Mouse (Mus musculus): ENCODE measurements around the gene Spns2. TPM values are rescaled to one million over a fixed set of nuclear protein-coding genes. Genes with fewer than 3 reads are reported as not detected.

Gene Spns2
- polyA plus RNA-seq, 1 experiment from 2014 or later = 4.6 TPM

DNA sequence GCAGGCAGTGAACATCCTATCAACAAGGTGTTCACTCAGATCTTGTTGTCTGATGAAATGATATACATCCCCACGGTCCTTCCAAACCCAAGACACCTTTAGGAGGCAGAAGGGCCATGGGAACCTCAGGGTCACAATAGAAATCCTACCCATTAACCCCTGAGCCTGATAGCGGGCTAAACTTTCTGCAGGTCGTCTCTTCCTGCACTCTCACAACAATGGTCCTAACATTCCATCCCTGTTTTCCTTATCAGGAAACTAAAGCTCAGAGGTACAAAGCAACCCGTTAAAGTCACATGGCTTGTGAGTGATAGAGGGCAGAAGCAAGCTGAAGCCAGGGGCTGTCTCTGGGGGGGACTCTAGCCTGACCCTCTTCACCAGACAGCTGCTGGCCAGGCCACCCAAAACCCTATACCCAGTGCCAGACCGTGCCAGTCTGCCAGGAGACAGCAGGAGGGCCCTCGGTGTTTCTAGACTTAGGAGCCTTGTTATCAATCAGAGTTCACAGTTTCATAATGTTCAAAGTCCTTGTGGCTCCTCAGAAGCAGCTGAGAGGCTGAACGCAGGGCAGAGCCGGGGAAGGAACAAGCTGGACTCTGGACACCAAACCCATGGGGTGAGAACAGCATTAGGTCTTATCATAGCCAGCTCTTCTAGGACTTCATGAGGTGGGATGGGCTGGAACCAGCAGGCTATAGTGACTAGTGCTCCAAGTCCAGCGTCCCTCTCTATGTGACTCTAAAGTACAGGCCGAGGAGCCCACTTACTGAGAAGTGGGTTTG lies 14.5 kb upstream of the Spns2 start:
- Histone ChIP-seq H3K4me2 (ENCODE audit: low read length) (no peak overlapping the region), H3K9ac (ENCODE audit: low read length) (no peak overlapping the region), H3K4me3 (ENCODE audit: low read depth, low read length) (no peak overlapping the region), H3K4me1 (ENCODE audit: control insufficient read depth, insufficient read depth, low read length) (no peaks in the 10 kb centered on the region), H3K9me3 (replicated peaks; ENCODE audit: control insufficient read depth, low read length) (no peaks in the 10 kb centered on the region), H3K27ac (ENCODE audit: low read depth, low read length) (no peak overlapping the region), H3K36me3 (ENCODE audit: control insufficient read depth, insufficient read depth, low read length) (no peaks in the 10 kb centered on the region), H3K27me3 (replicated peaks; ENCODE audit: control insufficient read depth, insufficient read depth, low read length) (no peaks in the 10 kb centered on the region)
- no peak for ATAC-seq
- DNase-seq (ENCODE audit: low spot score) = no peak
- 73% methylated on average over 10 of the region's 10 CpGs for WGBS

DNA sequence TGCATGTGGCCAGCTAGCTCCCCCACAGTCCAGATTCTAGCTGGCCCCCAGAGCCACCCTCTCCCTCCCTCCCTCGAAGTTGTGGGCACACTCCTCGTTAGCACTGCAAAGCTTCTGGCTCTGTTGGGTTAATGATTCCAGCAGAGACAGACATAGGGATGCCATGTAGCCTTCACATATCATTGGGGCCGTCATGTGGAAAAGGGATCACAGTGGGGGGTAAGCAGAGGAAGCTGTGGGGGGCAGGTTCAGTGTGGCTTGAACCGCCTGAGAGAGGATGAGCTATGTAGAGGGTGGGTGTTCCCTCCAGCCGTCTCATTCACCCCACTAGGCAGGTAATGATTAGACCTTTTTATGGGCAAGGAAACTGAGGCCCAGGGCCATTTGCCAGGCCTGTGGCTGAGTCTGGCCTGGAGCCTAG lies 13.8 kb upstream of the Spns2 start:
- H3K9ac ChIP-seq (ENCODE audit: low read length) = no peak overlapping the region
- H3K4me3 ChIP-seq (ENCODE audit: low read depth, low read length) = no peak overlapping the region
- 21% methylated on average over 5 of the region's 5 CpGs for WGBS
- H3K9me3 ChIP-seq (replicated peaks; ENCODE audit: control insufficient read depth, low read length) = no peaks in the 10 kb centered on the region
- H3K4me1 ChIP-seq (ENCODE audit: control insufficient read depth, insufficient read depth, low read length) = no peaks in the 10 kb centered on the region
- H3K27ac ChIP-seq (ENCODE audit: low read depth, low read length) = no peak overlapping the region
- H3K36me3 ChIP-seq (ENCODE audit: control insufficient read depth, insufficient read depth, low read length) = no peaks in the 10 kb centered on the region
- no peaks in the 10 kb centered on the region for H3K27me3 ChIP-seq (replicated peaks; ENCODE audit: control insufficient read depth, insufficient read depth, low read length)
- no peak overlapping the region for H3K4me2 ChIP-seq (ENCODE audit: low read length)
- no peak for ATAC-seq
- no peak for DNase-seq (ENCODE audit: low spot score)

DNA sequence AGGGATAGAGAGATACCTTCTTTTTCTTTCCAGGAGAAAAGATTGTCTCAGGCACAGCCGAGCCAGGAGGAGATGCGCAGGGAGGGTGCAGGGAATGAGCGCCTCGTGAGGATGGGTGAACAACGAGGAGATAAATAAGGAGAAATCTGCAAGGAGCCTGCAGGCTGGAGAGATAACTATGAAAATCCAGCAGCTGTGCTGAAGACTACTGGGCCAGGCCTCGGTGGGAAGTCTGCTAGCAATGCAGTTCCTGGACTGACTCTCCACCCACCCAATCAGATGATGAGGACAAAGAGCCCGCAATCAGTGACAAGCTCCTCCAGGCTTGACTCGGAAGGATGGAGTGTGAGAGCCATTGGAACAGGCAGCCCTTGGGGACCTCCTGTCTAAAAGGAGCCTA lies 12.5 kb upstream of the Spns2 start:
- H3K27ac ChIP-seq (ENCODE audit: low read depth, low read length) = no peak overlapping the region
- DNase-seq (ENCODE audit: low spot score) = no peak
- WGBS = 19% methylated on average over 8 of the region's 8 CpGs
- no peaks in the 10 kb centered on the region for H3K4me1 ChIP-seq (ENCODE audit: control insufficient read depth, insufficient read depth, low read length)
- H3K4me2 ChIP-seq (ENCODE audit: low read length) = no peak overlapping the region
- no peak overlapping the region for H3K9ac ChIP-seq (ENCODE audit: low read length)
- H3K9me3 ChIP-seq (replicated peaks; ENCODE audit: control insufficient read depth, low read length) = no peaks in the 10 kb centered on the region
- H3K4me3 ChIP-seq (ENCODE audit: low read depth, low read length) = no peak overlapping the region
- ATAC-seq = peak; percentile 44; the same call in 1 of the 2 replicates
- no peaks in the 10 kb centered on the region for H3K27me3 ChIP-seq (replicated peaks; ENCODE audit: control insufficient read depth, insufficient read depth, low read length)
- H3K36me3 ChIP-seq (ENCODE audit: control insufficient read depth, insufficient read depth, low read length) = no peaks in the 10 kb centered on the region

DNA sequence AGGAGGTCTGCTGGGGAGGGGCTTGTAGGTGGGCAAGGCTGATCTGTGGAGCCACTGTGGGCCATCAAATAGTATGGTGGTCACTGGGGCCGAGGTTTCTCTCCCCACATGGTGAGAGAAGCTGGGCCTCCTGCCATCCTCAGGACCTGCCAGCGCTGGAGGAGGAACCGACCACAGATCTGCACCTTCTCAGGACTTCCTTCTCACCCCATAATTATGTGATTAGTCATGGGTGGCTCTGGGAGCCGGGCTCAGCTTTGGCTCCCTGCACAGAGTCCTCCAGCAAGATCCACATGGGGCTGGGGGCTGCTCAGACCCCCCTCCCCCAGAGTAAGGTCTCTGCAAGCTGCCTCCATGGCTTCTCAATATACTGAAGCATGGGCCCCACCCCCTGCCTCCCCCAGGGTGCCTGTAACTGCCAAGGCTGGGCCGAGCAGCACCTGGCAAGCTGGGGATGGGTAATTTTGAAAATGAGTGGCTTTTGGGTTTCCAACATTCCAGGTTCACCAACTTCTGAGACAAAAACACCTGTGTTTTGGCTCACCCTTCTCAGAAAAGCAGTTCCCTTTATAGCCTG lies 11.8 kb upstream of the Spns2 start:
- H3K4me3 ChIP-seq (ENCODE audit: low read depth, low read length) = no peak overlapping the region
- H3K36me3 ChIP-seq (ENCODE audit: control insufficient read depth, insufficient read depth, low read length) = no peaks in the 10 kb centered on the region
- H3K4me1 ChIP-seq (ENCODE audit: control insufficient read depth, insufficient read depth, low read length) = no peaks in the 10 kb centered on the region
- ATAC-seq (no peak), DNase-seq (ENCODE audit: low spot score) (no peak)
- H3K9me3 ChIP-seq (replicated peaks; ENCODE audit: control insufficient read depth, low read length) = no peaks in the 10 kb centered on the region
- no peak overlapping the region for H3K9ac ChIP-seq (ENCODE audit: low read length)
- WGBS = 34% methylated on average over 5 of the region's 5 CpGs
- H3K4me2 ChIP-seq (ENCODE audit: low read length) = no peak overlapping the region
- no peaks in the 10 kb centered on the region for H3K27me3 ChIP-seq (replicated peaks; ENCODE audit: control insufficient read depth, insufficient read depth, low read length)
- no peak overlapping the region for H3K27ac ChIP-seq (ENCODE audit: low read depth, low read length)

DNA sequence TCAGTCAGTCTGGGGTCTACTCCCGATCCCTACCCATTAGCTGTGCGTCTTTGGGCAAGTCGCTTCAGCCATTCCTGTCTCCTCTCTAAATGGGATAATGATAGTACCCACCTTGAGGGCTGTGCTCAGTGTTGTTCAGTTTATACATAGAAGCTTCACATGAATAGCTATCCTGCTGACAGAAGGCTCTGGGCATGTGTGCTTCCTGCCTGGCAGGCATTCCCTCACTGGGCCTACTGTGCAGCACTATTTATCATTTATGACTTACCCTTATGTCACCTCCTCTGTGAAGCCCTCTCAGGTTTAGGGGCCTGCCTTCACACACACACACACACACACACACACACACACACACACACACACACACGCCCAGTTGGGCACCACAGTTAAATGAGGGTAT lies 10.4 kb upstream of the Spns2 start:
- 72% methylated on average over 4 of the region's 4 CpGs for WGBS
- no peak overlapping the region for H3K4me2 ChIP-seq (ENCODE audit: low read length)
- no peaks in the 10 kb centered on the region for H3K4me1 ChIP-seq (ENCODE audit: control insufficient read depth, insufficient read depth, low read length)
- H3K36me3 ChIP-seq (ENCODE audit: control insufficient read depth, insufficient read depth, low read length) = no peaks in the 10 kb centered on the region
- no peak for ATAC-seq
- H3K27ac ChIP-seq (ENCODE audit: low read depth, low read length) = no peak overlapping the region
- no peak overlapping the region for H3K9ac ChIP-seq (ENCODE audit: low read length)
- no peak for DNase-seq (ENCODE audit: low spot score)
- no peak overlapping the region for H3K4me3 ChIP-seq (ENCODE audit: low read depth, low read length)
- H3K27me3 ChIP-seq (replicated peaks; ENCODE audit: control insufficient read depth, insufficient read depth, low read length) = no peaks in the 10 kb centered on the region
- no peaks in the 10 kb centered on the region for H3K9me3 ChIP-seq (replicated peaks; ENCODE audit: control insufficient read depth, low read length)

DNA sequence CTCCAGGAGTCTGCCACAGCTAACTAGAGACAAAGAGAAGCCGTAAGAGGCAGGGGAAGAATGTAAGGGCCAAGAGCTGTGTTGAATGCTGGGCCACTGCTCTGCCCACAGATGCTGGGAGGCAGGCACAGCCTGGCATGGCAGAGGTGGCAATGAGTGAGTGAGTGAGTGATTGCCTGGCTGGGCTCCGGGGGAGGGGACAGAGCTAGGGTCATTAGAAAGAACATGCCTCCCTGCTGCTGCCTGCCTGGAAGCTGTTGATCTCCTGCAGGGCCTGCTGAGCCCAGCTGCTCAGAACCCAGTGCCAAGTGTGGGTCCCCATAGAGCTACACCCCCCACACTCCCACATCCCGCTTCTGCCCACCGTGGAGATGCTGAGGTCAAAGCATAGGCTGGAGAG lies 7.7 kb upstream of the Spns2 start:
- Histone ChIP-seq H3K36me3 (ENCODE audit: control insufficient read depth, insufficient read depth, low read length) (no peaks in the 10 kb centered on the region), H3K4me1 (ENCODE audit: control insufficient read depth, insufficient read depth, low read length) (no peaks in the 10 kb centered on the region), H3K9ac (ENCODE audit: low read length) (no peak overlapping the region), H3K9me3 (replicated peaks; ENCODE audit: control insufficient read depth, low read length) (no peaks in the 10 kb centered on the region), H3K27me3 (replicated peaks; ENCODE audit: control insufficient read depth, insufficient read depth, low read length) (no peaks in the 10 kb centered on the region), H3K4me2 (ENCODE audit: low read length) (no peak overlapping the region), H3K4me3 (ENCODE audit: low read depth, low read length) (no peak overlapping the region), H3K27ac (ENCODE audit: low read depth, low read length) (no peak overlapping the region)
- no peak for ATAC-seq
- 33% methylated on average over 4 of the region's 4 CpGs for WGBS
- DNase-seq (ENCODE audit: low spot score) = no peak

DNA sequence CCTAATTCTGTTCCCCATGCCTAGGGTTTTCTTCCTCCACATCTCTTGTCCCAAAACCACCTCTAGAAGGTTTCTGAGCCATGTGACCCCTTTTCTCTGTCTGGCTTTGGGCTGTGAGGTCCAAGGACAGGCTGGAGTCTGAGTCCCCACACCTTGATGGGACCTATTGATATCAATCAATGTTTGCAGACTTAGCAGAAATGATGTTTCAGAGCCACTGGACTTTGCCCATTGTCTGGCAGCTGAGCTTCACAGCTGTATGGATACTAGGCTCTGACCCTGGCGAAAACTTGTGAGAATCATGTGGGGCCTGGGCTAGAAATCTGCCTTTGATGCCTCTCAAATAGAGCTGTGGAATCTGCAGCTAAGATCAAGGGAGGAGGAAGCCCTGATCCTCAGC lies 7.1 kb upstream of the Spns2 start:
- Histone ChIP-seq H3K36me3 (ENCODE audit: control insufficient read depth, insufficient read depth, low read length) (no peaks in the 10 kb centered on the region), H3K27ac (ENCODE audit: low read depth, low read length) (no peak overlapping the region), H3K27me3 (replicated peaks; ENCODE audit: control insufficient read depth, insufficient read depth, low read length) (no peaks in the 10 kb centered on the region), H3K4me3 (ENCODE audit: low read depth, low read length) (no peak overlapping the region), H3K9ac (ENCODE audit: low read length) (no peak overlapping the region), H3K4me2 (ENCODE audit: low read length) (no peak overlapping the region), H3K9me3 (replicated peaks; ENCODE audit: control insufficient read depth, low read length) (no peaks in the 10 kb centered on the region), H3K4me1 (ENCODE audit: control insufficient read depth, insufficient read depth, low read length) (no peaks in the 10 kb centered on the region)
- ATAC-seq (no peak), DNase-seq (ENCODE audit: low spot score) (no peak)
- WGBS = 65% methylated on average over 1 of the region's 1 CpGs

DNA sequence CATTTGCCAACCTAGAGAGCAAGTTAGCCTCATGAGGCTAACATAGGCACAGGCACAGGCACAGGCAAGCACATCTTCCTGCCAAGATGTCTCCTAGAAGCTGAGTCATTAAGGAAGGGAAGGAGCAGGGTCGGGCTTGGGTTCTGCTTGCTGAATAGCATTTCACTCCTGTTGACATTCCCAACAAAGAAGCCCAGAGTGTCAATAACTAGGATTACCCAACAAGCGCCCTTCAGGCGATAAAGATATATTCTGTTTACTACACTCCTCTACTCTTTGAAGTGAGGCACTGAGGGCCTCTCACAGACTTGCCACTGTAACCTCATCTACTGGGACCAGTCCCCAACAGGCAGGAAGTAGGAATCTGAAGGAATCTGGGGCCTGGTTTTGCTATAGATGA lies 6.4 kb upstream of the Spns2 start:
- H3K9ac ChIP-seq (ENCODE audit: low read length) = no peak overlapping the region
- H3K4me2 ChIP-seq (ENCODE audit: low read length) = no peak overlapping the region
- H3K36me3 ChIP-seq (ENCODE audit: control insufficient read depth, insufficient read depth, low read length) = no peaks in the 10 kb centered on the region
- H3K4me1 ChIP-seq (ENCODE audit: control insufficient read depth, insufficient read depth, low read length) = no peaks in the 10 kb centered on the region
- DNase-seq (ENCODE audit: low spot score) (no peak), ATAC-seq (no peak)
- no peaks in the 10 kb centered on the region for H3K9me3 ChIP-seq (replicated peaks; ENCODE audit: control insufficient read depth, low read length)
- 52% methylated on average over 3 of the region's 3 CpGs for WGBS
- H3K4me3 ChIP-seq (ENCODE audit: low read depth, low read length) = no peak overlapping the region
- H3K27me3 ChIP-seq (replicated peaks; ENCODE audit: control insufficient read depth, insufficient read depth, low read length) = no peaks in the 10 kb centered on the region
- no peak overlapping the region for H3K27ac ChIP-seq (ENCODE audit: low read depth, low read length)

Data from forebrain, embryonic 14.5 days (tissue).